Mouse (Mus musculus) limb, embryonic 10.5 days (tissue): ENCODE results near the gene Strc. TPM values are rescaled to one million over a fixed set of nuclear protein-coding genes. Genes with fewer than 3 reads are reported as not detected.

Source experiments
- DNase-seq: peaks from one replicate; pipeline ENCODE4 v3.0.0-alpha.2; 2017; ENCODE audit warnings: low spot score
- H3K27ac ChIP-seq: fragments of 300-500 bp; sonication (generic); 2 replicates; pipeline ENCODE4 v1.5.1; 2016; ENCODE audit warnings: mild to moderate bottlenecking
- H3K27me3 ChIP-seq: fragments of 300-500 bp; sonication (generic); 2 replicates; pipeline ENCODE4 v1.6.1; 2016; ENCODE audit warnings: low read depth, mild to moderate bottlenecking; ENCODE audit not compliant: poor library complexity, severe bottlenecking
- H3K36me3 ChIP-seq: fragments of 300-500 bp; sonication (generic); 2 replicates; pipeline ENCODE4 v1.6.1; 2016; ENCODE audit warnings: mild to moderate bottlenecking, moderate library complexity
- H3K4me1 ChIP-seq: fragments of 300-500 bp; sonication (generic); 2 replicates; pipeline ENCODE4 v1.6.1; 2016
- H3K4me3 ChIP-seq: fragments of 300-500 bp; sonication (generic); 2 replicates; pipeline ENCODE4 v1.5.1; 2016; ENCODE audit warnings: mild to moderate bottlenecking, moderate library complexity
- H3K9me3 ChIP-seq: fragments of 300-500 bp; sonication (generic); replicated peaks from 2 replicates; pipeline ENCODE4 v1.6.1; 2016; ENCODE audit warnings: mild to moderate bottlenecking
- WGBS: fragments of 180-500 bp; shearing (Covaris S2); methylation state at CpG from one replicate; pipeline ENCODE4 v1.1.7; 2016; 5-methylcytosine and 5-hydroxymethylcytosine counted together
- polyA plus RNA-seq: library from polyadenylated mRNA; unstranded; fragments of >200 nt; fragmentation: Nextera tagmentation; extraction: Ambion mirVana; gene quantifications from 2 replicates; pipeline ENCODE4 v1.2.1, GENCODE M21; 2016

The Strc gene
- polyA plus RNA-seq, 1 experiment from 2014 or later, result not detected

- Histone ChIP-seq H3K27me3 (no peaks in the 10 kb centered on the region), H3K9me3 (no peaks in the 10 kb centered on the region), H3K4me3 (no peak overlapping the region), H3K4me1 (no peaks in the 10 kb centered on the region), H3K27ac (no peak overlapping the region), H3K36me3 (no peaks in the 10 kb centered on the region)
- peak; percentile 83 for DNase-seq
- 20% methylated on average over 8 of the region's 8 CpGs for WGBS
Observed at GRCm38 (mm10) chr2:121396624-121397023, 9.7 kb upstream of the Strc start.

- Histone ChIP-seq H3K9me3 (no peaks in the 10 kb centered on the region), H3K27ac (no peak overlapping the region), H3K27me3 (no peaks in the 10 kb centered on the region), H3K4me1 (0 out of 2 replicates have a peak, but pooled peaks cover 4% of the 10 kb centered on the region), H3K36me3 (no peaks in the 10 kb centered on the region), H3K4me3 (no peak overlapping the region)
- 60% methylated on average over 2 of the region's 2 CpGs for WGBS
- no peak for DNase-seq
Observed at GRCm38 (mm10) chr2:121374766-121375165, 12.2 kb downstream of the Strc start.

DNA sequence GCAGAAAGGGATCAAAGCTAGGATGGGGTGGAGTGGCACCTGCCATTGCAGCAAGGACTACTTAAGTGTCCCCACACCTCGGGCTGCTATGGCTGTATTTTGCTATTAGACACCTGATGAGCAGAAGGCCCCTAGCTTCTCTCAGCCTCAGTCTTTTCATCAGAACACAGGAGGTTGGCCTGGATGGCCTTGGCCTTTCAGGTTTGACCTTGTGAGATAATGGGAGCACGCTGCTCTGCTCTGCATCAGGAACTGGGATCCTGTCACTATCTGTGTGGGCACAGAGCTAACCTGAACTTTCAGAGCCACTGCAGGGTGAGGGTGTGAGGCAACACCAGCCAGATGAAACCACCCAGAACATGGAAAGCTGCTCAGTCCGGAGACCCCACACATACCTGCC lies 14.7 kb downstream of the Strc start:
- Histone ChIP-seq H3K4me3 (no peak overlapping the region), H3K36me3 (no peaks in the 10 kb centered on the region), H3K4me1 (no peaks in the 10 kb centered on the region), H3K27me3 (no peaks in the 10 kb centered on the region), H3K9me3 (no peaks in the 10 kb centered on the region), H3K27ac (no peak overlapping the region)
- 86% methylated on average over 3 of the region's 3 CpGs for WGBS
- DNase-seq, result no peak

DNA sequence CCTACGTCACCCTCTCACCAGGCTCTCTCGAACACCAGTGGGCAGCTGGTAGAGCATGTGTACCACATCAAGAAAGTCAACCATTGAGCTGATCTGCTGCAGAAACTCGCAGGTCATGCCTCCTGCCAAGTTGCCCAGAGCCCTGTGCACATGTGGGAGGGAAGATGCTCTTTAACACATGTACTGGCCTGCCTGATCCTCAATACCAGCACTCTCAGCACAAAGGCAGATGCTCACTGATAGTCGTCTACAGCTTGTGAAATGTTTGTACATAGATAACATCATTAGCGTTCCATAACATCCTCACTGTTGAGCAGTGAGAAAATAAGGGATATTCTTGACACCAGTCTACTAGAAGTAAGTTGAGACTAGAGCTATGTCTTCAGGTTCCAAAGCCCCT lies 16.0 kb downstream of the Strc start:
- WGBS, result 87% methylated on average over 5 of the region's 5 CpGs
- Histone ChIP-seq H3K36me3 (no peaks in the 10 kb centered on the region), H3K4me3 (no peak overlapping the region), H3K9me3 (no peaks in the 10 kb centered on the region), H3K4me1 (no peaks in the 10 kb centered on the region), H3K27ac (no peak overlapping the region), H3K27me3 (no peaks in the 10 kb centered on the region)
- no peak for DNase-seq

GRCm38 (mm10) chr2:121368831-121369230 lies 18.1 kb downstream of the Strc start:
- Histone ChIP-seq H3K9me3 (no peaks in the 10 kb centered on the region), H3K27me3 (no peaks in the 10 kb centered on the region), H3K4me1 (no peaks in the 10 kb centered on the region), H3K36me3 (no peaks in the 10 kb centered on the region), H3K4me3 (no peak overlapping the region), H3K27ac (no peak overlapping the region)
- 92% methylated on average over 2 of the region's 2 CpGs for WGBS
- no peak for DNase-seq

- Histone ChIP-seq H3K27ac (no peak overlapping the region), H3K27me3 (peaks cover 12% of the 10 kb centered on the region), H3K4me3 (no peak overlapping the region), H3K9me3 (no peaks in the 10 kb centered on the region), H3K4me1 (peaks cover 3% of the 10 kb centered on the region), H3K36me3 (no peaks in the 10 kb centered on the region)
- WGBS, result 92% methylated on average over 3 of the region's 3 CpGs
- no peak for DNase-seq
Observed at GRCm38 (mm10) chr2:121363656-121364055, 23.3 kb downstream of the Strc start.

- no peaks in the 10 kb centered on the region for H3K36me3 ChIP-seq
- H3K4me1 ChIP-seq, result peaks cover 23% of the 10 kb centered on the region
- H3K9me3 ChIP-seq, result no peaks in the 10 kb centered on the region
- H3K27ac ChIP-seq, result no peak overlapping the region
- DNase-seq, result no peak
- peaks cover 35% of the 10 kb centered on the region for H3K27me3 ChIP-seq
- WGBS, result 49% methylated on average over 4 of the region's 4 CpGs
- no peak overlapping the region for H3K4me3 ChIP-seq
Observed at GRCm38 (mm10) chr2:121359461-121359860, 27.5 kb downstream of the Strc start.

- DNase-seq, result peak; percentile 67
- peak overlapping the region; percentile 42 for H3K4me3 ChIP-seq
- H3K27me3 ChIP-seq, result peaks cover 35% of the 10 kb centered on the region
- H3K9me3 ChIP-seq, result no peaks in the 10 kb centered on the region
- no peak overlapping the region for H3K27ac ChIP-seq
- WGBS, result 2% methylated on average over 16 of the region's 16 CpGs
- H3K4me1 ChIP-seq, result peaks cover 28% of the 10 kb centered on the region
- H3K36me3 ChIP-seq, result no peaks in the 10 kb centered on the region
Observed at GRCm38 (mm10) chr2:121358381-121358780, 28.6 kb downstream of the Strc start.

GRCm38 (mm10) chr2:121357961-121358360 lies 29.0 kb downstream of the Strc start:
- Histone ChIP-seq H3K27ac (no peak overlapping the region), H3K27me3 (peaks cover 35% of the 10 kb centered on the region), H3K36me3 (no peaks in the 10 kb centered on the region), H3K4me3 (peak overlapping the region; percentile 42), H3K4me1 (peaks cover 28% of the 10 kb centered on the region), H3K9me3 (no peaks in the 10 kb centered on the region)
- WGBS, result 3% methylated on average over 4 of the region's 4 CpGs
- DNase-seq, result no peak

DNA sequence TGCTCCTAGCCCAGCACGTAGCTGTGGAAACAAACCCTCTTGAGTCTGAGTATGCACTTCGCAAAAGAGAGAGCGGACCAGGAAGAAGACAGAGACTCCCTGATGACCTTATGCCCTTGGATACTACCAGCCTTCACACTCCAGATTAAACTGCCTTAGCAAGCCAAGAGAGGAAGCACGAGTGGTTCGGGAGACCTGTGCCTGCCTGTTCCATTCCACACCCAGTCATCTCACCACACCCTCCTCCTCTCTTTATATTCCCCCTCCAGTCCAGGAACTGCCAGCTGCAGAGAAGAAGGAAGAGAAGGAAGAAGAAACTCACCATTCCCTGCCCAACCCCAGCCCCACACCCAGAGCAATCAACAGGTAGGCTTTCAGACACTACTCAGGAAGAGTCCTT lies 29.5 kb downstream of the Strc start, which contains the start of gene Ckmt1:
Gene Ckmt1, plus strand, starts transcription at position 221 of the 400 bp plus-strand sequence.
- no peak for DNase-seq
- WGBS, result 62% methylated on average over 5 of the region's 5 CpGs
- peak within 1 kb of the TSS; percentile 42 for H3K4me3 ChIP-seq
- H3K9me3 ChIP-seq, result no peaks in the 10 kb centered on the region
- H3K27me3 ChIP-seq, result peaks cover 35% of the 10 kb centered on the region
- H3K36me3 ChIP-seq, result no peaks in the 10 kb centered on the region
- no peak within 1 kb of the TSS for H3K27ac ChIP-seq
- peaks cover 28% of the 10 kb centered on the region for H3K4me1 ChIP-seq

DNA sequence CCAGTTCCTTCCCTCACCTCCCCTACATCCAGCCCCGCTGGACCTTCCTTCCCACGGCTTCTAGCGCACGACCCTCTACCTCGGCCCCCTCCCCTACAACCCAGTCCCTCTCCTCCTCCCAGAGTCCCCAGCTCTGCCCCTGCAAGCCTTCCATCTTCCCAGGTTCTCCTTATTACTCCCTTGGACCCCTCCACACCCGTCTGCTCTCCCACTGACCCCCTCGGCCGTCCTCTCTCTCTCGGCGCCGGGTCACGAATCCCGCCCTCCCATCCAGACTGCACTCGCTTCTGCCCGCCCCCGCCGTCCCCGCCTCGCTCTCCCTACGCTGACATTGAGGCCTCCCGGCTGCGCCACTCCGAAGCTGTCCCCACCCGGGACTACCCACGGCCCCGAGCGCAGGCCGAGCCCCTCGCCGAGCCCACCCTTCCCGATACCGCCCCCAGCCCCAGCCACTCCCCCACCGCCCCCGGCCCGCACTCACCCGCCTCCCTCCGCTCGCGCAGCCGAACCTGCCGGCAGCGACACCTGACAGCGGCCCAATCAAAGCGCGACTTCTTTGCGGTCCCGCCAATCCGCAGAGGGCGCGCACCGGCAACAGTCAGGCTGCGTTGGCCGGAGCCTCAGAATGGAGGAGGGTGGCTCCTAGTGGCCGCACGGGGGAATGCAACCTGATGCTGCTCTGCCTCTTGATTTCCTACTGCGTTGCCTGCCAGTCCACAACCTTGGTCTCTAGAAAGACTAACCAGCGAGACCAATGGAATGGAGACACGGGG lies 32.0 kb downstream of the Strc start, which contains the start of gene Ppip5k1:
Gene Ppip5k1, minus strand, starts transcription at position 577 of the 773 bp plus-strand sequence.
- DNase-seq, result peak; percentile 97
- Histone ChIP-seq H3K9me3 (no peaks in the 10 kb centered on the region), H3K27ac (peak within 1 kb of the TSS; percentile 89), H3K36me3 (no peaks in the 10 kb centered on the region), H3K4me1 (peaks cover 28% of the 10 kb centered on the region), H3K27me3 (peaks cover 35% of the 10 kb centered on the region), H3K4me3 (peak within 1 kb of the TSS; percentile 79)
- WGBS, result under 1% methylated on average over 58 of the region's 58 CpGs

DNA sequence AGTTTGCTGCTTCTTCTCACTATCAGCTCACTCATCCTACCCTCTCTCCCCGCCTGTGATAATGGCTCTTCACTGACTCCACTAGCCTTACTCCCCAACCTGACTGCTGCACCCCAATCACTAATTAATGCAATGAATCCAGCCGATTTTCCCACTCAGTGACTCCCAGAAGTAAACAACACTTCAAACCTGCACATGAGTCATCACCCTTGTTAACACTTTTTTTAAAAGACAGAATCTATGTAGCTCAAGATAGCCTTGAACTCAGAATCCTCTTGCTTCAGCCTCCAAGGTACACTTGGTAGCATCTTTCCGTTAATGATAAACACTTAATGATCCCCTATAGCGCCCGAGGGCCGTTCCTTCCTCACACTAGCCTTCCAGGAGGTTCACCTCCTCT lies 32.6 kb downstream of the Strc start:
- no peak for DNase-seq
- Histone ChIP-seq H3K36me3 (no peaks in the 10 kb centered on the region), H3K27ac (peak overlapping the region; percentile 89), H3K27me3 (peaks cover 30% of the 10 kb centered on the region), H3K4me3 (peak overlapping the region; percentile 79), H3K4me1 (peaks cover 28% of the 10 kb centered on the region), H3K9me3 (no peaks in the 10 kb centered on the region)
- 2% methylated on average over 6 of the region's 6 CpGs for WGBS

- 79% methylated on average over 8 of the region's 8 CpGs for WGBS
- no peaks in the 10 kb centered on the region for H3K36me3 ChIP-seq
- H3K9me3 ChIP-seq, result no peaks in the 10 kb centered on the region
- H3K4me1 ChIP-seq, result peaks cover 20% of the 10 kb centered on the region
- DNase-seq, result no peak
- H3K27me3 ChIP-seq, result peaks cover 18% of the 10 kb centered on the region
- H3K4me3 ChIP-seq, result no peak overlapping the region
- no peak overlapping the region for H3K27ac ChIP-seq
Observed at GRCm38 (mm10) chr2:121353156-121353555, 33.8 kb downstream of the Strc start.
